Mouse (Mus musculus) E14TG2a.4 (cell line): ENCODE measurements around the gene Rps25.

ENCODE experiments used
- CTCF ChIP-seq: conservative IDR thresholded peaks from 2 replicates; pipeline ENCODE4 v1.5.1; 2014; ENCODE audit warnings: low read length
- POU5F1 ChIP-seq: IDR thresholded peaks from 2 replicates; pipeline ENCODE4 v1.6.1; 2014; ENCODE audit warnings: low read length, borderline replicate concordance

- no peak for TF ChIP-seq CTCF
- TF ChIP-seq POU5F1, result no peak
Measured at GRCm38 (mm10) chr9:44373386-44373785, 33.6 kb upstream of the Rps25 start.
